Mouse (Mus musculus): ENCODE results near the gene Pum3. TPM values are rescaled to one million over a fixed set of nuclear protein-coding genes. Genes with fewer than 3 reads are reported as not detected.
A peak's percentile ranks its signal among the peaks of the same experiment; 100 is the strongest.

Pum3 gene
- total and polyA plus RNA-seq, 3 experiments: 54.4 to 210 (median 83.3) TPM

DNA sequence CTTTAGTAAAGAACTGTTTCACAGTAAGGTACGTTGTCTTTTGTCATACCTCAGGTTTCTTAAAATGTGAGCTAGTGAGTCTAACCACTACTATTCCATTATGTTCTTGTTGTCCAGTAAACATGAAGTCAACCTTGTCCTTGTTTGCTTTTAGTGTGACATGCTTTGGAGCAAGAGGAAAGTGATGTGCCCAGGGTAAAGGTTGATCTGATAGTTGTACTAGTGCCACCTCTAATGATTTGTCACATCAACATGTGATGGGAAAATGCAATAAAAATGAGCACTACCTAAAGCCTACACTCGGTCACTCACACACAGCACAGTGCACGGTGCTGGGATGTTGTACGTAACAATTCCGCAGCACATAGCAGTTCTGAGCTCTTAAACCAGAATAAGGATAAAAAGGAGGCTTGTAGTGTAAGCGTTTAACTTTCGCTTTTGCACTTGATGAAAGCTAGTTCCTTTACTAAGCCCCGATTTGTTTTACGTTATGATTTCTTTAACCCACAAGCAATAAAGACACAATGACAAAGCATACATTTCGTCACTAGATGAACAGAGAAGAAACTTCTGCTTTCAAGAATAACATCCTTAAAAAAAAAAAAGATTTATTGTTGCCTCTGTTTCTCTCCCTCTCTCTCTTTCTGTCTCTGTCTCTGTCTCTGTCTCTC lies 8.5 kb upstream of the Pum3 start:
- dilution Hi-C loops (cut with MboI; ENCODE audit: extremely low pct_ligation_motif_present, extremely low pct_unique_long_range_greater_than_20kb, low sequenced_read_pairs): no loop called here
- TF ChIP-seq PAX5 (IDR thresholded peaks at IDR 0.05; ENCODE audit: low read length) (no peak), RCOR1 (conservative IDR thresholded peaks at IDR 0.05; ENCODE audit: low read depth, low read length) (no peak), USF1 (IDR thresholded peaks at IDR 0.05; ENCODE audit: low read depth, low read length) (no peak), CHD2 (IDR thresholded peaks at IDR 0.05; ENCODE audit: low read length) (no peak), ZMIZ1 (IDR thresholded peaks at IDR 0.05; ENCODE audit: low read depth, low read length) (no peak), RAD21 (IDR thresholded peaks at IDR 0.05; ENCODE audit: low read depth, low read length) (no peak), ZKSCAN1 (IDR thresholded peaks at IDR 0.05; ENCODE audit: borderline replicate concordance, low read depth, low read length) (no peak), KAT2A (IDR thresholded peaks at IDR 0.05; ENCODE audit: insufficient replicate concordance, low read length) (no peak)
- no peak for DNase-seq (ENCODE audit: extremely low read depth)
- no peak overlapping the region for H3K27ac ChIP-seq (ENCODE audit: insufficient read depth, low read depth)
- no peaks in the 10 kb centered on the region for H3K36me3 ChIP-seq (replicated peaks in 1 of 2; ENCODE audit: control insufficient read depth in 1 of 2, insufficient read depth in 1 of 2, low read length in 1 of 2)
- H3K4me2 ChIP-seq (ENCODE audit: insufficient read depth, low read depth, poor library complexity, severe bottlenecking): peak overlapping the region; percentile 75
- H3K9ac ChIP-seq (ENCODE audit: insufficient read depth, low read depth): peak overlapping the region; percentile 39; the same call in 1 of the 2 replicates
- in situ Hi-C loops (cut with MboI; ENCODE audit: low pct_ligation_motif_present, low pct_unique_long_range_greater_than_20kb, low sequenced_read_pairs): no loop called here
- H3K9me3 ChIP-seq (replicated peaks; ENCODE audit: low read length): no peaks in the 10 kb centered on the region
- H3K79me2 ChIP-seq (replicated peaks; ENCODE audit: control insufficient read depth, extremely low read depth, insufficient read depth, poor library complexity, severe bottlenecking): no peaks in the 10 kb centered on the region
- no peak overlapping the region for H3K4me3 ChIP-seq (replicated peaks in 1 of 3; ENCODE audit: low read depth in 2 of 3, low read length in 2 of 3, poor library complexity in 1 of 3)
- H3K27me3 ChIP-seq (replicated peaks): no peaks in the 10 kb centered on the region
- H3K4me1 ChIP-seq (ENCODE audit: control insufficient read depth in 1 of 2, insufficient read depth in 2 of 2): peaks cover 0 to 3% of the 10 kb centered on the region in 2 experiments; a peak in 1 of 4 replicates

DNA sequence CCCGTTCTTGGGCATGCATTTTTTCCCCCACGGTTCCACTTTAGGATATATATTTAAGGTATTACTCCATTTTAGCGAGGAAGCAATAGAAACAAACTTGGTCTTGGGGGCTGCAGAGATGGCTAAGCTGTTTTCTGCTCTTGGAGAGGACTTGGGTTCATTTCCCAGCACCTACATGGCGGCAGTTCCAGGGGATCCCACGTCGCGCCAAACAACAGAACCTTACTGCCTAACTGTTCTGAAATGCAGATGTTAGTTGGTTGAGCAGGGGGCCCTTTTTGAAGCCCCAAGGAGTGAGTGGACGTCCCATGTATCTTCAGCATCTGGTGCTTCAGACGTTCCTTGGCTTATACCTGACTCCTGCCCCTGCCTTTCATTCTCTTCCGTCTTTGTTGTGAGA lies 781 bp upstream of the Pum3 start:
- in situ Hi-C loops (cut with MboI; ENCODE audit: low pct_ligation_motif_present, low pct_unique_long_range_greater_than_20kb, low sequenced_read_pairs): no loop called here
- Histone ChIP-seq H3K27ac (ENCODE audit: insufficient read depth, low read depth) (no peak overlapping the region), H3K79me2 (replicated peaks; ENCODE audit: control insufficient read depth, extremely low read depth, insufficient read depth, poor library complexity, severe bottlenecking) (peaks cover 40% of the 10 kb centered on the region), H3K27me3 (replicated peaks) (no peaks in the 10 kb centered on the region), H3K4me3 (replicated peaks in 1 of 3; ENCODE audit: low read depth in 2 of 3, low read length in 2 of 3, poor library complexity in 1 of 3) (peak overlapping the region; percentile 79 to 89 (median 83)), H3K9ac (ENCODE audit: insufficient read depth, low read depth) (peak overlapping the region; percentile 99), H3K36me3 (replicated peaks in 1 of 2; ENCODE audit: control insufficient read depth in 1 of 2, insufficient read depth in 1 of 2, low read length in 1 of 2) (peaks cover 2 to 16% of the 10 kb centered on the region in 2 experiments), H3K9me3 (replicated peaks; ENCODE audit: low read length) (no peaks in the 10 kb centered on the region), H3K4me2 (ENCODE audit: insufficient read depth, low read depth, poor library complexity, severe bottlenecking) (peak overlapping the region; percentile 99), H3K4me1 (ENCODE audit: control insufficient read depth in 1 of 2, insufficient read depth in 2 of 2) (peaks cover 3 to 31% of the 10 kb centered on the region in 2 experiments; a peak in 3 of 4 replicates)
- DNase-seq (ENCODE audit: extremely low read depth): no peak
- dilution Hi-C loops (cut with MboI; ENCODE audit: extremely low pct_ligation_motif_present, extremely low pct_unique_long_range_greater_than_20kb, low sequenced_read_pairs): no loop called here
- TF ChIP-seq CHD1 (IDR thresholded peaks at IDR 0.05; ENCODE audit: low read depth, low read length) (peak; percentile 74; the same call in 1 of the 2 replicates), USF1 (IDR thresholded peaks at IDR 0.05; ENCODE audit: low read depth, low read length) (no peak)

GRCm38 (mm10) chr19:27429281-27429680 lies 344 bp downstream of the Pum3 start:
- peak overlapping the region; percentile 75 for H3K9ac ChIP-seq (ENCODE audit: insufficient read depth, low read depth)
- no peaks in the 10 kb centered on the region for H3K9me3 ChIP-seq (replicated peaks; ENCODE audit: low read length)
- H3K27ac ChIP-seq (ENCODE audit: insufficient read depth, low read depth): peak overlapping the region; percentile 7; the same call in 1 of the 2 replicates
- no peaks in the 10 kb centered on the region for H3K27me3 ChIP-seq (replicated peaks)
- dilution Hi-C loops (cut with MboI; ENCODE audit: extremely low pct_ligation_motif_present, extremely low pct_unique_long_range_greater_than_20kb, low sequenced_read_pairs): no loop called here
- peak; percentile 25 for DNase-seq (ENCODE audit: extremely low read depth)
- H3K4me1 ChIP-seq (ENCODE audit: control insufficient read depth in 1 of 2, insufficient read depth in 2 of 2): peaks cover 3 to 32% of the 10 kb centered on the region in 2 experiments; a peak in 3 of 4 replicates
- peaks cover 40% of the 10 kb centered on the region for H3K79me2 ChIP-seq (replicated peaks; ENCODE audit: control insufficient read depth, extremely low read depth, insufficient read depth, poor library complexity, severe bottlenecking)
- H3K4me3 ChIP-seq (replicated peaks in 1 of 3; ENCODE audit: low read depth in 2 of 3, low read length in 2 of 3, poor library complexity in 1 of 3): peak overlapping the region; percentile 80 to 89 (median 83)
- peaks cover 12 to 27% of the 10 kb centered on the region in 2 experiments for H3K36me3 ChIP-seq (replicated peaks in 1 of 2; ENCODE audit: control insufficient read depth in 1 of 2, insufficient read depth in 1 of 2, low read length in 1 of 2)
- in situ Hi-C loops (cut with MboI; ENCODE audit: low pct_ligation_motif_present, low pct_unique_long_range_greater_than_20kb, low sequenced_read_pairs): no loop called here
- TF ChIP-seq MEF2A (IDR thresholded peaks at IDR 0.05; ENCODE audit: borderline replicate concordance, low read depth, low read length) (no peak), HCFC1 (IDR thresholded peaks at IDR 0.05; ENCODE audit: low read depth, low read length) (no peak), JUND (conservative IDR thresholded peaks at IDR 0.05; ENCODE audit: low read depth, low read length) (no peak), USF2 (conservative IDR thresholded peaks at IDR 0.05; ENCODE audit: low read depth, low read length) (no peak), SMC3 (IDR thresholded peaks at IDR 0.05; ENCODE audit: low read depth, low read length) (no peak), MYC (IDR thresholded peaks at IDR 0.05; ENCODE audit: low read depth, low read length) (no peak), KAT2A (IDR thresholded peaks at IDR 0.05; ENCODE audit: insufficient replicate concordance, low read length) (no peak), TCF12 (IDR thresholded peaks at IDR 0.05; ENCODE audit: low read depth, low read length) (no peak), SIN3A (IDR thresholded peaks at IDR 0.05; ENCODE audit: low read length) (no peak), EP300 (IDR thresholded peaks at IDR 0.05; ENCODE audit: low read length) (no peak), RAD21 (IDR thresholded peaks at IDR 0.05; ENCODE audit: low read depth, low read length) (no peak), USF1 (IDR thresholded peaks at IDR 0.05; ENCODE audit: low read depth, low read length) (no peak), NRF1 (IDR thresholded peaks at IDR 0.05; ENCODE audit: low read depth, low read length) (no peak), CHD1 (IDR thresholded peaks at IDR 0.05; ENCODE audit: low read depth, low read length) (no peak), POLR2AphosphoS2 (IDR thresholded peaks at IDR 0.05; ENCODE audit: low read depth, low read length) (no peak), MAFK (IDR thresholded peaks at IDR 0.05; ENCODE audit: insufficient replicate concordance, low read length) (no peak), ZC3H11A (IDR thresholded peaks at IDR 0.05; ENCODE audit: low read depth, low read length) (no peak), JUN (IDR thresholded peaks at IDR 0.05; ENCODE audit: insufficient read depth, low read depth, low read length) (no peak)
- peak overlapping the region; percentile 69; the same call in 1 of the 2 replicates for H3K4me2 ChIP-seq (ENCODE audit: insufficient read depth, low read depth, poor library complexity, severe bottlenecking)

Measured in CH12.LX (cell line).